Mouse (Mus musculus) liver, embryonic 14.5 days (tissue): ENCODE data around the gene Kalrn. TPM values are rescaled to one million over a fixed set of nuclear protein-coding genes. Genes with fewer than 3 reads are reported as not detected.

Source experiments
- ATAC-seq: fragments of 200-750 bp; cut with Nextera tagmentation; 2 replicates; pipeline ENCODE4 v1.8.0; 2017; ENCODE audit warnings: moderate number of reproducible peaks, mild to moderate bottlenecking, moderate library complexity; ENCODE audit not compliant: insufficient read depth
- DNase-seq, 3 experiments: peaks; one replicate each; pipeline ENCODE4 v3.0.0-alpha.2; 2012 to 2013; ENCODE audit warnings: low read depth in 3 of 3, low spot score in 3 of 3
- H3K27ac ChIP-seq: fragments of 300-500 bp; sonication (generic); 2 replicates; pipeline ENCODE4 v1.5.1; 2014; ENCODE audit warnings: moderate library complexity, mild to moderate bottlenecking, control low read depth, inconsistent platforms
- H3K27me3 ChIP-seq: fragments of 300-500 bp; sonication (generic); 2 replicates; pipeline ENCODE4 v1.6.1; 2014; ENCODE audit warnings: mild to moderate bottlenecking, low read length, moderate library complexity; ENCODE audit not compliant: control insufficient read depth, insufficient read depth
- H3K36me3 ChIP-seq: fragments of 300-500 bp; sonication (generic); replicated peaks from 2 replicates; pipeline ENCODE4 v1.6.1; 2014; ENCODE audit warnings: low read depth; ENCODE audit not compliant: control insufficient read depth, insufficient read depth
- H3K4me1 ChIP-seq, 2 experiments: fragments of 200-500 bp in 1 of 2; fragments of 300-500 bp in 1 of 2; sonication (generic) in 1 of 2; replicated peaks; 2 replicates each; pipeline ENCODE4 v1.6.1; 2012 to 2014; ENCODE audit warnings: antibody characterized with exemption in 1 of 2, inconsistent platforms in 1 of 2, low read length in 1 of 2; ENCODE audit not compliant: control insufficient read depth in 2 of 2, insufficient read depth in 2 of 2
- H3K4me2 ChIP-seq: fragments of 300-500 bp; sonication (generic); 2 replicates; pipeline ENCODE4 v1.6.1; 2014; ENCODE audit warnings: low read depth, mild to moderate bottlenecking, control low read depth, moderate library complexity
- H3K4me3 ChIP-seq, 2 experiments: fragments of 200-500 bp in 1 of 2; fragments of 300-500 bp in 1 of 2; sonication (generic) in 1 of 2; 2 replicates each; pipeline ENCODE4 v1.5.1; 2012 to 2014; ENCODE audit warnings: low read depth in 2 of 2, low read length in 2 of 2, mild to moderate bottlenecking in 2 of 2, control low read depth in 1 of 2, inconsistent platforms in 1 of 2, moderate library complexity in 1 of 2; ENCODE audit not compliant: insufficient read depth in 1 of 2
- H3K9ac ChIP-seq: fragments of 300-500 bp; sonication (generic); replicated peaks from 2 replicates; pipeline ENCODE4 v1.6.1; 2014; ENCODE audit warnings: mild to moderate bottlenecking, control low read depth, moderate library complexity
- H3K9me3 ChIP-seq: fragments of 300-500 bp; sonication (generic); 2 replicates; pipeline ENCODE4 v1.6.1; 2016; ENCODE audit warnings: low read length, mixed read lengths; ENCODE audit not compliant: control insufficient read depth
- CTCF ChIP-seq: IDR thresholded peaks from 2 replicates; pipeline ENCODE4 v1.5.1; 2016; ENCODE audit warnings: antibody characterized with exemption, low read depth, control low read depth
- EP300 ChIP-seq: IDR thresholded peaks from 2 replicates; pipeline ENCODE4 v1.6.1; 2016; ENCODE audit warnings: antibody characterized with exemption, low read depth
- WGBS: fragments of 180-500 bp; shearing (Covaris S2); extraction: QIAGEN DNeasy Blood & Tissue Kit; methylation state at CpG from one replicate; pipeline ENCODE4 v1.1.7; 2014; ENCODE audit not compliant: insufficient replicate concordance; 5-methylcytosine and 5-hydroxymethylcytosine counted together
- polyA plus RNA-seq, 2 experiments: library from polyadenylated mRNA; depleted of rRNA in 1 of 2; stranded (reverse) in 1 of 2; unstranded in 1 of 2; fragments of >200 nt; fragmentation: Nextera tagmentation in 1 of 2; extraction: Ambion mirVana in 1 of 2; gene quantifications; 2 replicates each; pipeline versions ENCODE4 v1.2.1 to v1.2.3; 2012 to 2014

The Kalrn gene
- polyA plus RNA-seq, 2 experiments = 7.2 to 8.5 TPM

DNA sequence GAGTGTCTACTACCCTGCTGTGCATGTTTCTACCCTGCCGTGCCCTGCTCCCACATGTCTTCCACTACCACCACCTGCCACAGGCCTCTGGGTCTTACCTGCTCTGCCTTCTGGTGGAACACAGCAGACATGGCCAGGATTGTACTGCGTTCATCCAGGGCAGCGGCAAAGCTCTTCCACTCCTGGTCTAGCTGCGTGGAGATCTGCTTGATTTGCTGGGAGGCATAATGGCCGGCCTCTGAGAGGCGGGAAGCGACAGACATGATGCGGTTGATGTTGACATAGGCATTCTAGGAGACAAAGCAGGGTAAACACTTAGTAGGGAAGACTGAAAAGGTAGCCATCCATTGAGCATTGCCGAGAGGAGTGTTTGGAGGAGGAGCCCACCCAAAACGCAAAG, 259.3 kb downstream of the Kalrn start:
- TF ChIP-seq EP300 (no peak), CTCF (no peak)
- 77% methylated on average over 10 of the region's 10 CpGs for WGBS
- Histone ChIP-seq H3K36me3 (no peaks in the 10 kb centered on the region), H3K4me1 (no peaks in the 10 kb centered on the region), H3K9me3 (no peaks in the 10 kb centered on the region), H3K9ac (no peak overlapping the region), H3K27me3 (no peaks in the 10 kb centered on the region), H3K27ac (no peak overlapping the region), H3K4me2 (no peak overlapping the region), H3K4me3 (no peak overlapping the region)
- DNase-seq = no peak
- no peak for ATAC-seq

DNA sequence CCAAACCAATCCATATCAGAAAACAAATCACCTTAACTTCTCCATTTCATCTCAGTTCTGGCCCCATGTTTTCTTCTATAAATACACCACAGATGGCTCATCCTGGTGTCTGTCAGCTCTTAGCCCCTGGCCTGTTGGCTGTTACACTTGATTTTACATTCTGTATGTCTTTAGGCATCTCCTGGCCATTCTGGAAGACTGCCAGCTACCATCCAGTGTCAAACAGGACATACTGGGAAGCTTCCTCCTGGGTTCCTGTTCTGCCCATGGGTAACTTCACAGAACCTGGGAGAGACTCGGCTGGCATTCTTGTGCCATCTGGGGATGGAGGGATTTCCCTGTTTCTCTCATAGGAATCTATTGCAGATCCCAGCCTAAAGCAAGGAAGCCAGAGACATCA, 261.8 kb downstream of the Kalrn start:
- ATAC-seq (no peak), DNase-seq (no peak)
- Histone ChIP-seq H3K27me3 (no peaks in the 10 kb centered on the region), H3K36me3 (no peaks in the 10 kb centered on the region), H3K4me1 (no peaks in the 10 kb centered on the region), H3K9ac (no peak overlapping the region), H3K9me3 (no peaks in the 10 kb centered on the region), H3K4me3 (no peak overlapping the region), H3K27ac (no peak overlapping the region), H3K4me2 (no peak overlapping the region)
- 58% methylated on average over 1 of the region's 1 CpGs for WGBS
- TF ChIP-seq EP300 (no peak), CTCF (no peak)

DNA sequence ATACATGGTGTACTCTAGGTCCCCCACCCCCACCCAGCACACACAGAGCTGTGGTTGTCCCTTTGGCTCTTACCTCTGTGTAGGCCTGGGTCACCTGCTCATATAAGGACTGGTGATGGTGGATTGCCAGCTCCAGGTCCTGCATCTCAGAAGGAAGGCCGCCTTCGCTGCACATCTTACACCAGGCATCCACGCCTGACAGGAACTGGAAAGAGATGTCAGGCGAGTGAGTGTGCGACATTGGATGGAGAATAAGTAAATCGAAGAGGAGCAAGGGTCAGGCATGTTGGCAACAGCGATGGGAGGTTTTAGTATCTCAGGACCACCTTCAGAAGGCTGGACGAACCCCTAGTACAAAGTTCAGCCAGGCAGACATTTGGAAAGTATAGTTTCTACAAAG, 263.0 kb downstream of the Kalrn start:
- DNase-seq (no peak), ATAC-seq (no peak)
- TF ChIP-seq CTCF (no peak), EP300 (no peak)
- H3K9me3 ChIP-seq = no peaks in the 10 kb centered on the region
- no peak overlapping the region for H3K4me3 ChIP-seq
- H3K27me3 ChIP-seq = no peaks in the 10 kb centered on the region
- 60% methylated on average over 8 of the region's 8 CpGs for WGBS
- H3K36me3 ChIP-seq = no peaks in the 10 kb centered on the region
- no peak overlapping the region for H3K27ac ChIP-seq
- no peaks in the 10 kb centered on the region; a peak in 1 of 4 replicates for H3K4me1 ChIP-seq
- H3K4me2 ChIP-seq = no peak overlapping the region
- no peak overlapping the region for H3K9ac ChIP-seq

DNA sequence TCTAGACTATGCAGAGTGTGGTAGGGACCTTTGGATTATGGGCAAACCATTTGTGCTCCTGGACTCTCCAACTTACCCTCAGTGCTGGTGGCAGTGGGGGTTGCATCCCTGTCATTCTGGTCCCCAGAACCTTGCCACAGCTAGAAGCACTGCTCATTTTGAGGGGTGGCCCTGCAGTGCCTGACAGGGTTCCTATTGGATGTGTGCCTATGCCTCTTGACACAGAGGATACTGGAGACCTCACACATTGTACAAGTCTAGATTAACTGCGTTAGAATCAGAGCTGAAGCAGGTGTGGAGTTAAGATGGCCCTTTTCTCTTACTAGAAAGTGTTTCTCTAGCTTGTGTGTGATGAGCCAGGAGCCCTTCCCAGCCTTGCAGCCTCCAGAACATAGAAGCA, 265.0 kb downstream of the Kalrn start:
- ATAC-seq (no peak), DNase-seq (no peak)
- no peaks in the 10 kb centered on the region; a peak in 1 of 4 replicates for H3K4me1 ChIP-seq

GRCm38 (mm10) chr16:34307458-34307857, 265.9 kb downstream of the Kalrn start:
- no peak overlapping the region for H3K4me3 ChIP-seq
- no peaks in the 10 kb centered on the region for H3K9me3 ChIP-seq
- H3K4me2 ChIP-seq = no peak overlapping the region
- no peaks in the 10 kb centered on the region; a peak in 1 of 4 replicates for H3K4me1 ChIP-seq
- no peaks in the 10 kb centered on the region for H3K36me3 ChIP-seq
- DNase-seq (no peak), ATAC-seq (no peak)
- 55% methylated on average over 9 of the region's 9 CpGs for WGBS
- TF ChIP-seq EP300 (no peak), CTCF (no peak)
- H3K27ac ChIP-seq = no peak overlapping the region
- no peaks in the 10 kb centered on the region for H3K27me3 ChIP-seq
- H3K9ac ChIP-seq = no peak overlapping the region

More for the DNA sequence above, 265.0 kb downstream of the Kalrn start:
- no peaks in the 10 kb centered on the region for H3K27me3 ChIP-seq
- H3K9ac ChIP-seq = no peak overlapping the region
- no peak for TF ChIP-seq EP300
- no peak for TF ChIP-seq CTCF
- no peaks in the 10 kb centered on the region for H3K9me3 ChIP-seq
- no peak overlapping the region for H3K4me3 ChIP-seq
- no peak overlapping the region for H3K4me2 ChIP-seq
- H3K36me3 ChIP-seq = no peaks in the 10 kb centered on the region
- 52% methylated on average over 1 of the region's 1 CpGs for WGBS
- H3K27ac ChIP-seq = no peak overlapping the region

DNA sequence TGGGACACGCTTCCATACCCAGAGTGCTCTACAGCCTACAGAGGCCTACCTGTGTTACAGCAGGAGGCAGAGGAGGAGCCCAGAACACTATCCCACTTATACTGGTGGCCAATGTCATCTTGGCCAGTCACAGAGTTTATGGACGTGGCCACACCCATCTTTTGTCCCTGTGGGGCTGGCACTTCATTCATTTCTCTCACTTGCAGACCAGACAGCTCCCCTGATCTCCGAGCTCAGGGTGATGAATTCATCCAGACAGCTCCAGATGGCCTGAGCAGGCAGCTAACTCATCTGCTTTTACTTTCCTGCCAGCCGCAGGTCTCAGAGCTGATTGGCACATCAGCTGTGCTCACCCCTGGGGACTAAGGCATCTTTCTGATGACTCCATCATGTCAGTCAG, 267.7 kb downstream of the Kalrn start:
- no peak overlapping the region for H3K27ac ChIP-seq
- no peak overlapping the region for H3K9ac ChIP-seq
- no peak overlapping the region for H3K4me2 ChIP-seq
- no peak overlapping the region for H3K4me3 ChIP-seq
- 45% methylated on average over 4 of the region's 4 CpGs for WGBS
- ATAC-seq (no peak), DNase-seq (no peak)
- TF ChIP-seq EP300 (no peak), CTCF (no peak)
- H3K36me3 ChIP-seq = no peaks in the 10 kb centered on the region
- H3K9me3 ChIP-seq = no peaks in the 10 kb centered on the region
- no peaks in the 10 kb centered on the region for H3K27me3 ChIP-seq
- H3K4me1 ChIP-seq = no peaks in the 10 kb centered on the region; a peak in 1 of 4 replicates
